Mouse (Mus musculus): ENCODE data around the gene Med7. TPM values are rescaled to one million over a fixed set of nuclear protein-coding genes. Genes with fewer than 3 reads are reported as not detected.

Med7 gene
- polyA plus RNA-seq, 1 experiment: 121 TPM

- Histone ChIP-seq H3K4me1 (peaks cover 60% of the 10 kb centered on the region), H3K27me3 (replicated peaks) (no peaks in the 10 kb centered on the region), H3K9me3 (no peaks in the 10 kb centered on the region), H3K36me3 (replicated peaks; ENCODE audit: low read length) (peaks cover 53% of the 10 kb centered on the region), H3K4me3 (replicated peaks) (no peak overlapping the region)
- TF ChIP-seq FLI1 (IDR thresholded peaks at IDR 0.05; ENCODE audit: low read length) (no peak), GATA1 (IDR thresholded peaks at IDR 0.05; ENCODE audit: borderline replicate concordance, low read length) (no peak)
Observed at GRCm38 (mm10) chr11:46443979-46444378, 7.3 kb downstream of the Med7 start.

- Histone ChIP-seq H3K36me3 (replicated peaks; ENCODE audit: low read length) (peaks cover 31% of the 10 kb centered on the region), H3K4me1 (peaks cover 49% of the 10 kb centered on the region), H3K4me3 (replicated peaks) (no peak overlapping the region), H3K9me3 (no peaks in the 10 kb centered on the region), H3K27me3 (replicated peaks) (no peaks in the 10 kb centered on the region)
- no peak for TF ChIP-seq FLI1 (IDR thresholded peaks at IDR 0.05; ENCODE audit: low read length)
- no peak for TF ChIP-seq GATA1 (IDR thresholded peaks at IDR 0.05; ENCODE audit: borderline replicate concordance, low read length)
Observed at GRCm38 (mm10) chr11:46446150-46446549, 9.4 kb downstream of the Med7 start.

- Histone ChIP-seq H3K27me3 (replicated peaks) (no peaks in the 10 kb centered on the region), H3K36me3 (replicated peaks; ENCODE audit: low read length) (peaks cover 14% of the 10 kb centered on the region), H3K4me3 (replicated peaks) (peak overlapping the region; percentile 88), H3K9me3 (peaks cover 4% of the 10 kb centered on the region), H3K4me1 (peaks cover 47% of the 10 kb centered on the region)
- TF ChIP-seq GATA1 (IDR thresholded peaks at IDR 0.05; ENCODE audit: borderline replicate concordance, low read length): no peak
- TF ChIP-seq FLI1 (IDR thresholded peaks at IDR 0.05; ENCODE audit: low read length): no peak
Observed at GRCm38 (mm10) chr11:46447644-46448484, 11.1 kb downstream of the Med7 start.

GRCm38 (mm10) chr11:46449461-46450080 lies 12.8 kb downstream of the Med7 start:
- no peaks in the 10 kb centered on the region for H3K27me3 ChIP-seq (replicated peaks)
- peaks cover 54% of the 10 kb centered on the region for H3K4me1 ChIP-seq
- peak overlapping the region; percentile 9 for H3K4me3 ChIP-seq (replicated peaks)
- peaks cover 4% of the 10 kb centered on the region for H3K9me3 ChIP-seq
- H3K36me3 ChIP-seq (replicated peaks; ENCODE audit: low read length): peaks cover 2% of the 10 kb centered on the region
- TF ChIP-seq FLI1 (IDR thresholded peaks at IDR 0.05; ENCODE audit: low read length) (no peak), GATA1 (IDR thresholded peaks at IDR 0.05; ENCODE audit: borderline replicate concordance, low read length) (no peak)

DNA sequence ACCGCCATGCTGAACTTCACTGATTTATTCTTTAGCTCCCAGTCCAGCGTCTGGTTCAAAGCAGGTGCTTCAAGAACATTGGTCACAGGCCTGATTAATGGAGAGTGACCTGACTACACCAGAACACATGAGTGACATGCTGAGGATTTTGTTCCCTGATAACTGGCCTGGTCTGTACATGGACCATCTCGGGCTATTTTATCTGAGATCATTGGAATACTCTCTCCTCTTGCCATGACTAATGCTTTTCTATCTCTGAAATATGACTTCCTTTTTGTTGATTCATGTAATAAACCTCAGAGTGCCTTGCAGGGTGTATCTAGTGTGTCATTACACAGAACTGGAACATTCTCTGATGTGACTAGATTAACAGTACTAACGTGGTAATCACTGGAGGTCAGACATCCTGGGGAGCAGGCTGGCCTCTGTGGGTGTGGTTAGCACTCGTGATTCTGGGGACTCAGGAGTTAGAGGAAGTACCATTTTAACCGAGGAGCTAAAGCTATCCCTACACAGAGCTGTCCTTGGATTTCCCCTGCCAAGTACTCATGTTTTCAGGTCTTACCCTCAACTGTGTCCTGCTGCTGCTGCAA lies 17.8 kb downstream of the Med7 start, which contains the start of gene Havcr2:
TSS of gene Havcr2 (plus strand) at position 483 of the 593 bp plus-strand sequence.
- H3K4me3 ChIP-seq (replicated peaks): peak within 1 kb of the TSS; percentile 87
- no peak for TF ChIP-seq FLI1 (IDR thresholded peaks at IDR 0.05; ENCODE audit: low read length)
- peak; percentile 65; the same call in 1 of the 3 replicates for TF ChIP-seq GATA1 (IDR thresholded peaks at IDR 0.05; ENCODE audit: borderline replicate concordance, low read length)
- H3K27me3 ChIP-seq (replicated peaks): no peaks in the 10 kb centered on the region
- H3K9me3 ChIP-seq: peaks cover 4% of the 10 kb centered on the region
- H3K4me1 ChIP-seq: peaks cover 67% of the 10 kb centered on the region
- H3K36me3 ChIP-seq (replicated peaks; ENCODE audit: low read length): peaks cover 30% of the 10 kb centered on the region

GRCm38 (mm10) chr11:46459960-46460359 lies 23.2 kb downstream of the Med7 start:
- H3K4me1 ChIP-seq: peaks cover 76% of the 10 kb centered on the region
- no peaks in the 10 kb centered on the region for H3K27me3 ChIP-seq (replicated peaks)
- no peak overlapping the region for H3K4me3 ChIP-seq (replicated peaks)
- TF ChIP-seq GATA1 (IDR thresholded peaks at IDR 0.05; ENCODE audit: borderline replicate concordance, low read length) (no peak), FLI1 (IDR thresholded peaks at IDR 0.05; ENCODE audit: low read length) (no peak)
- H3K36me3 ChIP-seq (replicated peaks; ENCODE audit: low read length): peaks cover 73% of the 10 kb centered on the region
- no peaks in the 10 kb centered on the region for H3K9me3 ChIP-seq

GRCm38 (mm10) chr11:46461362-46461761 lies 24.6 kb downstream of the Med7 start:
- no peak overlapping the region for H3K4me3 ChIP-seq (replicated peaks)
- H3K36me3 ChIP-seq (replicated peaks; ENCODE audit: low read length): peaks cover 70% of the 10 kb centered on the region
- peaks cover 66% of the 10 kb centered on the region for H3K4me1 ChIP-seq
- no peak for TF ChIP-seq GATA1 (IDR thresholded peaks at IDR 0.05; ENCODE audit: borderline replicate concordance, low read length)
- TF ChIP-seq FLI1 (IDR thresholded peaks at IDR 0.05; ENCODE audit: low read length): no peak
- H3K9me3 ChIP-seq: no peaks in the 10 kb centered on the region
- H3K27me3 ChIP-seq (replicated peaks): no peaks in the 10 kb centered on the region

DNA sequence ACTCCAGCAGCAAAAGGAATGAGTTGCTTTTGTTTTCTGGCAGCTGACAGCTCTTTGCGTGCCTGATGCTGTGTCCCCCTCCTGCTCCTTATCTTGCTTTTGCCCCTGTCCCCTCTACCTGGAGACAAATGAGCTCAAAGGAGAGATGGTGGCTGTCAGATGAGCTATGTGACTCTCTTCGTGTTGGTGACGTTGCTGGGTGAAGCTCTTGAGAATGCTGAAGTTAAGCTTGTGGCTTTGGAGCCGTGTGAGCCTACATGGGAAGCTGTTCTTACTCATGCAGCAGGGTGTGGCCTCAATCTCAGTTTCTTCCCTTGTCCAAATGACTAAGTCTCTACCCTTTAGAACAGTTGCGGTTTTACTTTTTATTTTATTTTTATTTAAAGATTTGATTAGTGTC lies 25.2 kb downstream of the Med7 start:
- Histone ChIP-seq H3K36me3 (replicated peaks; ENCODE audit: low read length) (peaks cover 67% of the 10 kb centered on the region), H3K27me3 (replicated peaks) (no peaks in the 10 kb centered on the region), H3K4me3 (replicated peaks) (peak overlapping the region; percentile 81), H3K9me3 (no peaks in the 10 kb centered on the region), H3K4me1 (peaks cover 71% of the 10 kb centered on the region)
- TF ChIP-seq GATA1 (IDR thresholded peaks at IDR 0.05; ENCODE audit: borderline replicate concordance, low read length) (no peak), FLI1 (IDR thresholded peaks at IDR 0.05; ENCODE audit: low read length) (no peak)

DNA sequence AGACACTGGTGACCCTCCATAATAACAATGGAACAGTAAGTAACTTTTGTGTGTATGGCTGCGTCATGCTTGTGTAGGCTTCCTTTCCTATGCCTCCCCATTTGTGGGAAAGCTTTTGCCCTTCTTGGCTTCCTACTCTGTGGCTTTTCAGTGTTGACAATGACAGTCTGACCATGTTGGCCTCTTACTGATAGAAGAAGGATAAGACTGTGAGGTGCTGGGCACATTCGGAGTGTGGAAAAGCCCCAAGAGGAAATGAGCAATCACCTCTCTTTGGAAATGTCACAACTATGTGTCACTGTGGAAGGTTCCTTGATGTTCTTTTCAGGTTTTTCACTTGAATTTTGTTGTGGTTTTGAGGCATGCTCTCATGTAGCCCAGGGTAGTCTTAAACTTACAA lies 30.2 kb downstream of the Med7 start:
- H3K4me3 ChIP-seq (replicated peaks): peak overlapping the region; percentile 78
- H3K9me3 ChIP-seq: no peaks in the 10 kb centered on the region
- H3K4me1 ChIP-seq: peaks cover 37% of the 10 kb centered on the region
- H3K27me3 ChIP-seq (replicated peaks): no peaks in the 10 kb centered on the region
- TF ChIP-seq GATA1 (IDR thresholded peaks at IDR 0.05; ENCODE audit: borderline replicate concordance, low read length) (no peak), FLI1 (IDR thresholded peaks at IDR 0.05; ENCODE audit: low read length) (no peak)
- H3K36me3 ChIP-seq (replicated peaks; ENCODE audit: low read length): peaks cover 64% of the 10 kb centered on the region

Data from megakaryocyte, embryonic 14.5 days (primary cell).